Mouse (Mus musculus): ENCODE data around the gene Hoxd8.

The Hoxd8 gene

GRCm38 (mm10) chr2:74753175-74753523 lies 48.7 kb downstream of the Hoxd8 start:
- DNase-seq: no peak

- no peak for DNase-seq
Observed at GRCm38 (mm10) chr2:74753711-74754110, 49.3 kb downstream of the Hoxd8 start.
